27 mouse cellular contexts compared by ENCODE assay signal in the genomic region with DNA sequence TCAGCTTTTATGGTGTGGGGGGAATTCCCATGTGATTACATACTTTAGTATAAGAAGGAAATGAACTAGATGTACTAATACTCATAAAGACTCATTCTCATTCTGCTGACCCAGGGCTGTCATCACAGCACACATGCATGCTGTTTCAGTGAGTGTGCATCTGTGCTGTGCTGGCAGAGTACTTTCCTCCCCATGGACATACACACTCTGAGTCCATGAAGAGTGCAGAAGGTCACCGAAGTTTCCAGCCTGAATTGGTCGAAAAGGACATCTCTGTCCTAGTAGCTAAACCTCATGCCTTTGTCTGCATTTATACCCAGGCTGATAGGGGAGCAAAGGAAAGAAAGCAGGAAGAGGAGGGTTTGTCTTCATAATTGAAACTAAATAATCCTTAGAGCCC.
DNase-seq lines count a peak whose midpoint lies in the region; ATAC-seq and TF ChIP-seq lines count a peak whose summit lies in the region.
"Had no signal": no experiment of that assay in that cellular context is flagged by ENCODE, and none has a peak within 500 bp of the region (broad histone marks: within the 10 kb centered on the region; RNA-seq: fewer than 3 reads in every experiment).

No protein-coding gene starts in this region.

- intact Hi-C loops in gastrocnemius, postnatal 14 days (cut with DNase I; ENCODE audit: low total_unique reads), result no loop called here

- H3K9me3 ChIP-seq in intestine, embryonic 14.5 days (ENCODE audit: control insufficient read depth, low read length), result no peaks in the 10 kb centered on the region
- no peaks in the 10 kb centered on the region for H3K9me3 ChIP-seq in intestine, postnatal 0 days (ENCODE audit: control insufficient read depth)
- H3K9me3 ChIP-seq in stomach, embryonic 16.5 days (replicated peaks; ENCODE audit: control insufficient read depth, low read length), result no peaks in the 10 kb centered on the region; the same call in 1 of the 2 replicates
- no peaks in the 10 kb centered on the region for H3K9me3 ChIP-seq in forebrain, postnatal 0 days (ENCODE audit: low read length)
- H3K9me3 ChIP-seq: G1E; hindbrain, embryonic 10.5 days; liver, embryonic 12.5 days had no signal

- no peak overlapping the region for H3K4me2 ChIP-seq in intestine, embryonic 14.5 days (ENCODE audit: low read length)
- H3K4me2 ChIP-seq in intestine, postnatal 0 days (replicated peaks; ENCODE audit: low read depth), result no peak overlapping the region
- no peak overlapping the region for H3K4me2 ChIP-seq in stomach, embryonic 16.5 days (ENCODE audit: low read depth, low read length)
- H3K4me2 ChIP-seq in forebrain, postnatal 0 days (ENCODE audit: low read depth), result no peak overlapping the region
- H3K4me2 ChIP-seq: liver, embryonic 12.5 days had no signal

- no peak for ATAC-seq in intestine, embryonic 14.5 days (replicated peaks; ENCODE audit: low FRiP score, low TSS enrichment, low read depth)
- ATAC-seq in intestine, postnatal 0 days, result no peak
- peak; percentile 50; the same call in 1 of the 2 replicates for ATAC-seq in stomach, embryonic 16.5 days (ENCODE audit: insufficient read depth, low FRiP score)
- no peak for ATAC-seq in forebrain, postnatal 0 days
- ATAC-seq: hindbrain, embryonic 16.5 days; liver, embryonic 12.5 days; Patski had no signal

- peak overlapping the region; percentile 43; the same call in 1 of the 2 replicates for H3K27ac ChIP-seq in intestine, embryonic 14.5 days (ENCODE audit: low read depth)
- H3K27ac ChIP-seq in intestine, postnatal 0 days (ENCODE audit: low read depth, low read length), result no peak overlapping the region
- H3K27ac ChIP-seq in stomach, embryonic 16.5 days (ENCODE audit: low read length), result peak overlapping the region; percentile 73; the same call in 1 of the 2 replicates
- H3K27ac ChIP-seq in forebrain, postnatal 0 days (ENCODE audit: low read depth, low read length), result no peak overlapping the region
- H3K27ac ChIP-seq: hindbrain, embryonic 10.5 days; liver, embryonic 12.5 days had no signal

- H3K9ac ChIP-seq in intestine, embryonic 14.5 days (ENCODE audit: low read length), result no peak overlapping the region
- H3K9ac ChIP-seq in intestine, postnatal 0 days (ENCODE audit: low read depth, low read length), result no peak overlapping the region
- H3K9ac ChIP-seq in stomach, embryonic 16.5 days (ENCODE audit: low read length), result no peak overlapping the region
- no peak overlapping the region for H3K9ac ChIP-seq in forebrain, postnatal 0 days
- H3K9ac ChIP-seq: liver, embryonic 12.5 days had no signal

- H3K27me3 ChIP-seq in intestine, embryonic 14.5 days (replicated peaks; ENCODE audit: control insufficient read depth, insufficient read depth, low read length), result no peaks in the 10 kb centered on the region
- H3K27me3 ChIP-seq in intestine, postnatal 0 days (replicated peaks; ENCODE audit: control insufficient read depth, insufficient read depth, low read length), result no peaks in the 10 kb centered on the region
- H3K27me3 ChIP-seq in stomach, embryonic 16.5 days (ENCODE audit: control insufficient read depth, insufficient read depth, low read length), result no peaks in the 10 kb centered on the region
- H3K27me3 ChIP-seq in forebrain, postnatal 0 days (ENCODE audit: insufficient read depth, low read length), result no peaks in the 10 kb centered on the region
- H3K27me3 ChIP-seq: CH12.LX; liver, embryonic 12.5 days; Patski had no signal

- 64% methylated on average over 2 of the region's 2 CpGs for WGBS in intestine, embryonic 14.5 days
- WGBS in intestine, postnatal 0 days, result 65% methylated on average over 2 of the region's 2 CpGs
- 73% methylated on average over 2 of the region's 2 CpGs for WGBS in stomach, embryonic 16.5 days
- WGBS in forebrain, postnatal 0 days, result 78% methylated on average over 2 of the region's 2 CpGs

- H3K36me3 ChIP-seq in intestine, embryonic 14.5 days (ENCODE audit: control insufficient read depth, insufficient read depth, low read length), result peaks cover 50% of the 10 kb centered on the region
- no peaks in the 10 kb centered on the region for H3K36me3 ChIP-seq in intestine, postnatal 0 days (ENCODE audit: control insufficient read depth, insufficient read depth)
- peaks cover 9% of the 10 kb centered on the region; the same call in 1 of the 2 replicates for H3K36me3 ChIP-seq in stomach, embryonic 16.5 days (ENCODE audit: control insufficient read depth, insufficient read depth, low read length)
- H3K36me3 ChIP-seq in forebrain, postnatal 0 days (ENCODE audit: insufficient read depth), result no peaks in the 10 kb centered on the region
- H3K36me3 ChIP-seq: G1E; hindbrain, embryonic 10.5 days; liver, embryonic 12.5 days had no signal

- no peak for TF ChIP-seq CTCF in intestine, postnatal 0 days (IDR thresholded peaks at IDR 0.05; ENCODE audit: low read depth)
- no peak for TF ChIP-seq CTCF in forebrain, postnatal 0 days (IDR thresholded peaks at IDR 0.05; ENCODE audit: low read depth)

- DNase-seq in gastrocnemius, postnatal 14 days, result peak; percentile 8
- DNase-seq in gastrocnemius, postnatal 10 days, result no peak
- DNase-seq in intestine, embryonic 14.5 days (ENCODE audit: low spot score), result no peak
- peak; percentile 19 for DNase-seq in gastrocnemius, postnatal 25 days
- no peak for DNase-seq in forebrain, postnatal 0 days
- no peak for DNase-seq in lung, postnatal 36 days
- DNase-seq: adrenal gland, adult 2 months; B cell, adult 2 months; cerebellum, adult 11 months; cerebellum, adult 9-11 months; kidney, adult 8-10 months; kidney, postnatal 10 days; lung, adult 18-20 months; lung, postnatal 4 days; midbrain, embryonic 14.5 days; right cerebral cortex, postnatal 14 days; spleen, adult 18-20 months; thymus, adult 18-20 months; thymus, postnatal 4 days had no signal

- no peaks in the 10 kb centered on the region; the same call in 1 of the 2 replicates for H3K4me1 ChIP-seq in intestine, embryonic 14.5 days (replicated peaks; ENCODE audit: control insufficient read depth, insufficient read depth, low read length)
- H3K4me1 ChIP-seq in intestine, postnatal 0 days (replicated peaks; ENCODE audit: control insufficient read depth, insufficient read depth, low read length), result no peaks in the 10 kb centered on the region
- no peaks in the 10 kb centered on the region for H3K4me1 ChIP-seq in stomach, embryonic 16.5 days (ENCODE audit: control insufficient read depth, insufficient read depth, low read length)
- H3K4me1 ChIP-seq in forebrain, postnatal 0 days (ENCODE audit: insufficient read depth), result no peaks in the 10 kb centered on the region
- H3K4me1 ChIP-seq: hindbrain, embryonic 10.5 days; liver, embryonic 12.5 days had no signal

- H3K4me3 ChIP-seq in intestine, embryonic 14.5 days (ENCODE audit: low read depth, low read length), result no peak overlapping the region
- no peak overlapping the region for H3K4me3 ChIP-seq in intestine, postnatal 0 days (ENCODE audit: low read depth, low read length)
- H3K4me3 ChIP-seq in stomach, embryonic 16.5 days (replicated peaks; ENCODE audit: low read length), result no peak overlapping the region
- H3K4me3 ChIP-seq in forebrain, postnatal 0 days (ENCODE audit: low read depth, low read length), result no peak overlapping the region
- H3K4me3 ChIP-seq: hindbrain, embryonic 10.5 days; liver, embryonic 12.5 days had no signal

Comparison
In these comparisons a context has a peak if more than half of its experiments do, and no peak if none do; other contexts are left out.
1. DNase-seq: peak in gastrocnemius, postnatal 14 days (single experiment) and gastrocnemius, postnatal 25 days (single experiment); none in gastrocnemius, postnatal 10 days (single experiment), intestine, embryonic 14.5 days (single experiment), forebrain, postnatal 0 days (single experiment) and lung, postnatal 36 days (single experiment).
2. H3K27ac ChIP-seq: peak in intestine, embryonic 14.5 days (single experiment) and stomach, embryonic 16.5 days (single experiment); none in intestine, postnatal 0 days (single experiment) and forebrain, postnatal 0 days (single experiment).